Mouse (Mus musculus) v-Abl transformed pro-B cells (cell line): Measurements from ENCODE around the gene Prdx6.

Experiments
- in situ Hi-C, 2 experiments: fragments of 400-800 bp; cut with MboI; formaldehyde crosslinking; loops; one replicate each; pipeline ENCODE4 v1.15.1; 2025; ENCODE audit not compliant: unreplicated experiment in 2 of 2

Gene Prdx6

GRCm38 (mm10) chr1:161250604-161251416 lies at the start of gene Prdx6:
Prdx6 (minus strand) TSS chr1:161251219.
- in situ Hi-C loops: no loop called here

DNA sequence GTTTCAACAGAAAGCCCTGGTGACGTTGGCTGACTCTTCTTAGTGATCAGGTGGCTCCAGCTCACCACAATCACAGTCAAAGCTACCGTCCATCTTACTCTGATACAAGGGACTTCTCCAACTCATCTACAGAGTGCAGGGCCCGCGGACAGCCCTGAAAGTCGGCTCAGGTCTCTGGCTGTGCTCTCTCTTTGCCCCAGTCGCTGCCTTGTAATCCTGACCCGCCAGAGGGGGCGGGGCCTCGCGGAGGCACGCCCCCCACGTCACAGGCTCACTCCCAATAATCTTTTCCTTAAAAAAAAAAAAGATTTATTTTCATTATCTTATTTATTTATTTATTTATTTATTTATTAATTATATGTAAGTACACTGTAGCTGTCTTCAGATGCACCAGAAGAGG lies 37.2 kb upstream of the Prdx6 start:
- in situ Hi-C loops: loop anchor here (5.0 to 10.0 kb wide), 5 partner anchors 71 to 449 kb away; no protein-coding TSS in a partner anchor

DNA sequence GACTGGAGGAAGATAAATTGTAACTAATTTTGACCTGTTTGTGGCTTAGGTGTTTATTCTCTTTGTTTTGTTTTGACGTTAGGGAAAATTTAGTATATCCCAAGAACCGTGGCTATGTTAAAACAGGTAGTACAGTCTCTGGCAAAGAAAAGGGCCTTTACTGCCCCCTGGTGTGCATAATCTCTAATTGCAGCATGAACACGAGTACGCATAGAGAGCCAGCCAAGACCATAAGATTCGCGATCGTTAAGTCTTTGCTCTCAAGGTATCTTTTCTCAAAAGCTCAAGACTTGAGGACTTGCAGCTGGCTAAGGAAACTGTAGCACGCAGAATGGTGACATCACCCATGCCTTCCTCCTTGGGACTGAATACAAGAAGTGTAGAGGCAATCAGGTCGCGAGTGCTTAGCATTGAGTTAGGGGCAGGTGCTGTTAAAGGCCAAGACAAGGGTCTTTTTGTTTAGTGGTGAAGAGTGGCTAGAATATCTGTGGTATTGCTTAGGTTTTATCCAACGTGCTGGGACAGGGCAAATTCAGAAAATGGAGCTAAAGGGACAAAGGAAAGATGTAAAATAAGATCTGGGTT lies 35.8 kb upstream of the Prdx6 start:
- in situ Hi-C loops: loop anchor here (5.0 to 10.0 kb wide), 5 partner anchors 70 to 450 kb away; no protein-coding TSS in a partner anchor

DNA sequence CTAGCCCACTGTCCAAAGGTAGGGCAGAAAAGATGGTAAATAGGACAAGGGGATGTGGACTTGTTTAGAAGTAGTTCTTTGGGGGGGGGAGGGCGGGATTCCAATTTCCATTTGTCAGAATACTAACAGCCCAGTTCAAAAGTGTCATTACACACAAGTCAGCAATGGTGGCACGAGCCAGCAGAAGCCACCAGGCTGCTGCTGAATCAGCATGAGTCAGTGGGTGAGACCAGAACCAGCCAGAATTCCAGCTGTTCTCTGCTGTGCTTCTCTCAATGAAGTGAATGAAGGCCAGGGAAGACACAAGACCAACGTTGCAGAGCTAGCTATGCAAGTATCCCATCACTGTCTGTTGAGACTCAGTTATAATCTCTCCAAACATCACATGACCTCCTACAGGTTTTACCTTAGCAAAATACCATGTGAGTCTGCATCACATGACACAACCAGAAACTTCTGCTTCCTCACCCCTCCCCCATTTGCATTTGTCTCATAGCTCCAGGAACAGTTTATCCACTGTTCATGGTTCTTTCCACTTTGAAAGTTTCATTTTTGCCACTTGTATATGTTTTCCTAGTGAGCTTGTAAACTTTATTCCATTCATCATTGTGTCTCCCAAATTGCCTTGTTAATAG lies 30.2 kb upstream of the Prdx6 start:
- in situ Hi-C loops: loop anchor here in 1 of 2 experiments (10.0 kb wide), 1 partner anchor 454 kb away; no protein-coding TSS in a partner anchor

DNA sequence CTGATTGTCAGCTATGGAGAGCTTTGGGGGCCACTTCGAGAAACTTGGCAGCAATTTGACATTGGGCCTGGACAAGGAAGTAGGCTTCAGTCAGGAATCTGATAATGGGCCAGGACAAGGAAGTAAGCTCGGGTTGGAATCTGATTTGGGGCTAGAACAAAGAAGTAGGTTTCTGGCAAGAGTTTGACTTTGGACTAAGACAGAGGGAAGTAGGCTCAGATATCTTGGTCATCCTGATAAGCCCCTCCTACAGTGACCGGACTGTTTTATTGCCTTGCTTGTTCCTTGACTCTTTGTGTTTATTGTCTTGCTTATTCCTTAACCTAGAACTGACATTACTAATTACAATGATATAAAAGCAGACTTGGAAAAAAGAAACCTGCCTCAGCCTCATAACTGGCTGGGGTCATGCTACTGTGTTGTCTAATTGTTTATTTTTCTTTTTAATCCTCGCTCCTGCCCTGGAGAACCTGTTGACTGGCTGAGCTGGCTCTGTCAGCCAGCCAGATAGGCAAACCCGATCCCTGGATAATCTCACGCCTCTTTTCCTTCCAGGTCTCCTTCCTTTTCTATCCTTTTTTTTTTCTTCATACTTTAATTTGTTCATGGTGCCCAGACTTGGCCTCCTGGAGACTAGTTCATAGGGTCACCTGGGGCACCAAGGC lies 28.4 kb upstream of the Prdx6 start:
- in situ Hi-C loops: no loop called here

- in situ Hi-C loops: no loop called here
These were observed 22.5 kb upstream of the Prdx6 start for GRCm38 (mm10) chr1:161273486-161273885.

GRCm38 (mm10) chr1:161271461-161271810 lies 20.4 kb upstream of the Prdx6 start:
- in situ Hi-C loops: no loop called here

GRCm38 (mm10) chr1:161270776-161271460 lies 19.9 kb upstream of the Prdx6 start:
- in situ Hi-C loops: no loop called here

- in situ Hi-C loops: no loop called here
These were observed 18.3 kb upstream of the Prdx6 start for GRCm38 (mm10) chr1:161269346-161269745.

DNA sequence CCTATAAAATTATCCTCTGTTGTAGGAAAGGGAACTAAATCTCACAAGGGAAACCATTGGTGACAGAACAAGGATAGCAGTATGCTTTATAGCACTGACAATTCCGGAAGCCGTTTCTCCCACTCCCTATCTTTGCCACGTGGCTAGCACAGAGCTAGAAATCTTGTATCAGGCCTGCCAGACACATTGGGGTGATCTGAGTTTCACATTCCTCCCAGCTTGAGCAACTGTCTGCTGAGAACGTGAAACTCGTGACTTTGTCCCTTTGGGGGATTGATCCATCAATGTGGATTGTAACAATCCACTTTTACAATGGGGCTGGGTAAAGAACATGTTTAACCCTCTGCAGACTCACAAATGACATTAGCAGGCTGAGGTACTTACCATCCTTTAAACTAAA lies 17.9 kb upstream of the Prdx6 start:
- in situ Hi-C loops: no loop called here

DNA sequence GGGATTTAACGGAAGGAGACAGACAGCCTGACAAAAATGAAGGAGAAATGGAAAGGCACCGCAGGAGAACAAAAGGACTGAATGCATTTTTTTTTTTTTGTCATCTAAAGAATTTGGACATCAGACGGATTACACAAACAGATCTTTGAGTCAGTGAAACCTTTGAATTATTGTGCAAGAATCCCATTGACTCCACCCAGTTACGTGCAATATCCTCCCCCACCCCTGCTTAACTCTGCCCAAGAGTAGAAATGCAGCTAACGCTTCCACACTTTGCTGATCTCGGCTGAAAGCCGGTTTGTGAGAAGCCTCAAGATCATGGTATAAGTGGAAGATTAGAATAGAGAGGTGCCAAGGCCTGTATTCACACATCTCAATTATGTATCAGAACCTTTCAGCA lies 17.1 kb upstream of the Prdx6 start:
- in situ Hi-C loops: no loop called here

DNA sequence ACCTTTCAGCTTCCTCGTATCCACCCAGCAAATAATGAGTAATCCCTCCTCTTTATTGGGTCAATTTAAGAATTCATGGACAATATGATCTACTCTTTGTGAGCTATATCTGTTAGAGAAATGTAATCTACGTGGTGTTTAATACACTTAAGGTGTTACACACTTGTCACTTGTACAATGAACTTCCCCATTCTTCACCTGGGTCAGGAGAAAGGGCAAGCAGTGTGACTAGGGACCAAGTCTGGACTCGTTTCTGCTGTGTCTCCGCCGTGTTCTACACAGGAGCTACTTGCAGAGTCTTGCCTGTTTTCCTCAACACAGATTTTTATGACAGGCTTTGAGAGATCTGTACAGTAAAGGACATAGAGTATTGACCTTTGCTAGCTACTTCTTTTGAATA lies 13.9 kb upstream of the Prdx6 start:
- in situ Hi-C loops: no loop called here

- in situ Hi-C loops: no loop called here
These were observed 12.6 kb upstream of the Prdx6 start for GRCm38 (mm10) chr1:161263584-161263983.

DNA sequence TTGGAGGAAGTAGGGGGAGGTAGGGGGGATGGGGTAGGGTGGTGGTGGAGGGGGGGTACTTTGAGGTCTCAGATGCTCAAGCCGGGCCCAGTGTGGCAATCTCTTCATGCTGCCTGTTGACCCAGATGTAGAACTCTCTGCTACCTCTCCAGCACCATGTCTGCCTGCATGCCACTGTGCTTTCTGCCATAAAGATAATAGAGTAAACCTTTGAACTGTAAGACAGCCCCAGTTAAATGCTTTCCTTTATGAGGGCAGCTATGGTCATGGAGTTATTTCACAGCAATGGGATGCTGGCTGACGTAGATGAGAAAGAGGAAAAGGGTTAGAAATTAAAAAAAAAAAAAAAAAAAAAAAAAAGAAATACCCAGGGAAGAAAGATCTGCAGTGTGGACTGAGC lies 11.5 kb upstream of the Prdx6 start:
- in situ Hi-C loops: no loop called here

DNA sequence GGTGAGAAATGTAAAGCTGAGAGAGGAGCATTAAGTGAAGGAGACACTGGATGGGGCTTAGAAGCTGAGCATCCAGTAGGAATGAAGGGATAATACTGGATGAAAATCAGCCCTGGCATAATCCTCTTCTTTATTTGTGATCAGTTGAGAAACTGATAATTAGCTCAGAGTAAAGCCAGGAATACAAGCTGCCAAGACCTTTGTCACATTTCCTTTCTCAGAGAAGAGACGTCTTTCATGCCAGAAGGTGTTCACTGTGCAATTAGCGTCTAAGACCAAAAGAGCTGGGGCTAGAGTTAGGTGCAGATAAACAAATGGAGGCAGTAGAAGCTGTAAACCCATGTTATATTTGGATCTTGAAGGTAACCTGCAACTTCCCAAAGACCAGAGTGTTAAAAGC lies 9.7 kb upstream of the Prdx6 start:
- in situ Hi-C loops: no loop called here

- in situ Hi-C loops: no loop called here
These were observed 8.1 kb upstream of the Prdx6 start for GRCm38 (mm10) chr1:161259142-161259541.

DNA sequence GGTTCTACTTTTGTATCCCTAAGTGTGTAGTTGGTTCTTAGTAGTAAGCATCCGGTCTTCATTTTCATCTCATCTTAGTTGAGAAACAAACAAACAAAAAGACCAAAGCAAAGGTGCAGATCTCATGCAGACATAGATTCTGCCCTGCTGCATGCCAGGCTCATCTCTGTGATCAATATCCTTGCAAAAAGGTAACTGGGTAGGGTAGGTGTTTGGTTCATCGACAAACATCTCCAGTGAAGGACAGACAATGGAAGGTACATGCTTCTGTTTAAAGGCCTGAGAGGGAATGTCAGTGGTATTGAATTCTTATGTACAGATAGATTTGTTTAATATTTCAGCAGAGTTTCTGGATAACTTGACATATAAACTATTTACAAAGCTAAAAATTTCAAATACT lies 7.3 kb upstream of the Prdx6 start:
- in situ Hi-C loops: no loop called here

DNA sequence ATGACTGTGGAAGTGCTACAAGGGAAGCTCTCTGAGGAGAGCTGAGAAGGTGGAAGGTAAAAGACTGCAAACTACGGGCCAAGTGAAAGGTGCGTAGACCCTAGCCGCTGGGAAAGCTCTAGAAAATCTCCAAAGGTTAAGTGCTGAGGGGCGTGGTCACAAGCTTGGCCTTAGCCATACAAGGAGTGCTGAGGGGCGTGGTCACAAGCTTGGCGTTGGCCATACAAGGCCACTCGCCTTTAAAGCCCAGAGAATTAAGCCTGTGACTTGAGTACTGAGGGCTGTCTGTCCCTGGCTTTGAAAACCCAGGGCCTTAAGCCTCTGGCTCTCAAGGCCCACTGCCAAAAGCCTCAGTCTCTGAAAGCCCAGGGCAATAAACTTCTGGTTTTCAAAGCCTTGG lies 5.9 kb upstream of the Prdx6 start:
- in situ Hi-C loops: no loop called here

DNA sequence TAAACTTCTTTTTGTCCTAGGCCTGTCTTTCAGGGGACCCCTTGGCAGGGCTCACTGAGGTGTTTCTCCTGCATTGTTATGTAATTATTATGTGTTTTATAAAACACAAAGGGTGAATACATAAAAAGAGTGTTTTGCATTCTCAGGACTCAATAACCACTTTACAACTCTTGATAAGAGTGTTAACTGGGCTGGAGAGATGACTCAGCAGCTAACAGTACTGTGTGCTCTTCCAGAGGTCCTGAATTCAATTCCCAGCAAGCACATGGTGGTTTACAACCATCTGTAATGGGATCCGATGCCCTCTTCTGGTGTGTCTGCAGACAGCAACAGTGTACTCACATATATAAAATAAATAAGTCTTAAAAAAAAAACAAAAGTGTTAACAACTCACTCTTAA lies 3.3 kb upstream of the Prdx6 start:
- in situ Hi-C loops: no loop called here

DNA sequence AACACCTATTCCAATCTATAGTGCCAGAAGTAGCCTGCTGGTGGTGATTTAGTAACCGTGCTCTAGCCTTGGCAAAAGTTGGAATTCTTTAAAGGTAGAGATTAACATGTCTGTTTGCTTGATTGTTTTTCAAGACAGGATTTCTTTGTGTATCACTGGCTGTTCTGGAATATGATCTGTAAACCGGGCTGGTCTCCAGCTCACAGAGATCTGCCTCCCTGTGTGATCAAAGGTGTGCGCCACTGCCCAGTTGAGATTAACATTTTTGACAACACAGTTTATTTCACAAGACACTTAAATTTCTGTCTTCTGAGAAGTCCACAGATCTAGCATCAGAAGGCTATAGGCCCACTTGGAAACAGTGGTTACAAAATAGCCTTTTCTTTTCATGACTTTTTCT lies 1.9 kb upstream of the Prdx6 start:
- in situ Hi-C loops: no loop called here

DNA sequence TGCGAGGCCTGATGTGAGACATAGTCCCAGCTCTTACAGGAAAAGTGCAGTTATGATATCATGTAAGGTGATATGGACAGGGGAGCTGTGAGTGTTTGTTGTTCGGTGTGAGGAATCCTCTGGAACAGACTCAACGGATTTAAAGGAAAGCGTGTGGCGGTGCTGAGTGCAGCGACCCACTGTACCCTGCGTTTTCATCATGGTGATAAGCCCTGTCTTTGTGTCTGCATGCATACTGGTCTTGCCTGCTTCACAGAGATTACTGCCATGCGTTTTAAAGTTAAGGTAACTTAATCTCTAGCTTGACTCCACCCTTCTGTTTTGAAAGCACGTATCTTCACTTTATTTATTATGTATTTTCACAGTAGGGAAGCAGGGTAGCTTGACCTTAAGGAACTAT lies 1.3 kb upstream of the Prdx6 start:
- in situ Hi-C loops: no loop called here
